Mouse (Mus musculus) forebrain, postnatal 0 days (tissue): ENCODE results near the gene Soga1. TPM values are rescaled to one million over a fixed set of nuclear protein-coding genes. Genes with fewer than 3 reads are reported as not detected.
A peak's percentile ranks its signal among the peaks of the same experiment; 100 is the strongest.

Source experiments
- ATAC-seq: fragments of 200-750 bp; cut with Nextera tagmentation; 2 replicates; pipeline ENCODE4 v1.8.0; 2017; ENCODE audit warnings: mild to moderate bottlenecking, moderate library complexity
- DNase-seq: peaks from one replicate; pipeline ENCODE4 v3.0.0-alpha.2; 2015
- H3K27ac ChIP-seq: fragments of 300-500 bp; sonication (generic); 2 replicates; pipeline ENCODE4 v1.5.1; 2014; ENCODE audit warnings: low read depth, mild to moderate bottlenecking, antibody characterized with exemption, low read length, moderate library complexity, mixed read lengths
- H3K27me3 ChIP-seq: fragments of 300-500 bp; sonication (generic); 2 replicates; pipeline ENCODE4 v1.6.1; 2014; ENCODE audit warnings: mild to moderate bottlenecking, low read length, mixed read lengths; ENCODE audit not compliant: insufficient read depth
- H3K36me3 ChIP-seq: fragments of 300-500 bp; sonication (generic); 2 replicates; pipeline ENCODE4 v1.6.1; 2014; ENCODE audit warnings: mild to moderate bottlenecking, moderate library complexity; ENCODE audit not compliant: insufficient read depth
- H3K4me1 ChIP-seq: fragments of 300-500 bp; sonication (generic); 2 replicates; pipeline ENCODE4 v1.6.1; 2014; ENCODE audit warnings: antibody characterized with exemption; ENCODE audit not compliant: insufficient read depth
- H3K4me2 ChIP-seq: fragments of 300-500 bp; sonication (generic); 2 replicates; pipeline ENCODE4 v1.6.1; 2014; ENCODE audit warnings: low read depth, mild to moderate bottlenecking, moderate library complexity
- H3K4me3 ChIP-seq: fragments of 300-500 bp; sonication (generic); 2 replicates; pipeline ENCODE4 v1.5.1; 2014; ENCODE audit warnings: low read depth, low read length, mixed read lengths
- H3K9ac ChIP-seq: fragments of 300-500 bp; sonication (generic); 2 replicates; pipeline ENCODE4 v1.6.1; 2014; ENCODE audit warnings: mild to moderate bottlenecking
- H3K9me3 ChIP-seq: fragments of 300-500 bp; sonication (generic); 2 replicates; pipeline ENCODE4 v1.6.1; 2016; ENCODE audit warnings: low read length
- CTCF ChIP-seq: sonication (generic); IDR thresholded peaks from 2 replicates; pipeline ENCODE4 v1.5.1; 2016; ENCODE audit warnings: antibody characterized with exemption, control low read depth, low read depth
- WGBS: fragments of 180-500 bp; shearing (Covaris S2); extraction: QIAGEN DNeasy Blood & Tissue Kit; methylation state at CpG from one replicate; pipeline ENCODE4 v1.1.7; 2014; 5-methylcytosine and 5-hydroxymethylcytosine counted together
- polyA plus RNA-seq: library from polyadenylated mRNA; unstranded; fragments of >200 nt; fragmentation: Nextera tagmentation; extraction: Ambion mirVana; gene quantifications from 2 replicates; pipeline ENCODE4 v1.2.1, GENCODE M21; 2015
- total RNA-seq: library from RNA; depleted of rRNA; stranded (reverse); fragments of >200 nt; gene quantifications from 2 replicates; pipeline ENCODE4 v1.2.3, GENCODE M21; 2014

The Soga1 gene
- total and polyA plus RNA-seq, 2 experiments from 2014 or later = 3.9 to 93.7 TPM

DNA sequence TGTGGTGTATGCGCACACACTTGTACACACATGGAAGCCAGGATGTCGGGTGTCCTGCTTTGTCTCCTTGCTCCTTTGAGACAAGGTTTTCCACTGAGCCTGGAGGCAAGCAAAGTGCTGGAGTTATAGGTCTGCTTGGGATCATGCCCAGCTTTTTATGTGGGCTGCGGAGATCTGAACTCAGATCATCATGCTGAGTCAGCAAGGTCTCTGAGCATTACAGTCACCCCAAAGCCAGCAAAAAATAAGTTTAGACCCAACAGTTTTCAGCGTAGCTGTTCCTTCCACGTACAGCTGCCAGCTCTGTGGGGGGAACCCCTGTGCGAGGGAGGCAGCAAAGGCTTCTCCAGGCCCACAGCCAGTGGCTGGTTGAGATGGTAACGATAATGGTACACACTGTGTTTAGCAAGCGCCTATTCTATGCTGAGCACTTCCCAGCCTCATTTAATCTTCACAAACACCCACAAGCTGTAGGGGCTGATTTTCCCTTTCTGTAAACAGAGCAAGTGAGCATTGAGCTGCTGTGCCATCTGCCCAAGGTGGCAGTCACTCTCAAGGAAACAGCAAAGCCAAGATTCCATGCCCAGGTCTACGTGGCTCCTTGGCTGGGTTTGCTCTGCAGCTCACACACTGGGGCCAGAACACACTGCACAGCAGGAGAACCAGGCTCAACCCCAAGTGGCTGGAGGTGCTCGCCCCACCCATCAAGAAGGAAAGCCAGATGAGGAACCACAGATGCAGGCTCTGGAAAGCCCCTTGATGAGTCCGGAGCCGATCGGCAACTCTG lies 30.5 kb downstream of the Soga1 start:
- H3K4me1 ChIP-seq = peaks cover 34% of the 10 kb centered on the region
- peak overlapping the region; percentile 89 for H3K27ac ChIP-seq
- H3K4me2 ChIP-seq = no peak overlapping the region
- TF ChIP-seq CTCF = no peak
- peak overlapping the region; percentile 14; the same call in 1 of the 2 replicates for H3K9ac ChIP-seq
- ATAC-seq = peak; percentile 32
- DNase-seq = peak; percentile 66
- 57% methylated on average over 13 of the region's 13 CpGs for WGBS
- H3K36me3 ChIP-seq = peaks cover 41% of the 10 kb centered on the region
- H3K27me3 ChIP-seq = no peaks in the 10 kb centered on the region
- H3K9me3 ChIP-seq = no peaks in the 10 kb centered on the region
- no peak overlapping the region for H3K4me3 ChIP-seq

DNA sequence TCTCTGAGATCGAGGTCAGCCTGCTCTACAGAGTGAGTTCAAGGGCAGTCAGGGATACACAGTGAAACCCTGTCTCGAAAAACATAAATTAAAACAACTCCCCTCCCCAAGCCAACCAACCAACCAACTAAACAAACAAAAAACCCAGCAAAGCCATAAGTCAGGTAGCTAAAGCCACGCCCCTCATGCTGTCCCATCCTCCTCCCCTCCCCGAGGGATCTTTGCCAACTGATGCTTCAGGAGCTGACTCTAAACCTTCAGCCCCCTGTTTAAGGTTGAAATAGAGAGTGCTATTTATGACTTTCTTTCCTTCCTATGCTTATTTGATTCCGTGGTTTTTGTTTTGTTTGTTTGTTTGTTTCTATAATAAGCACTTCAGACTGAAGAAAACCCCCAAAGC lies 32.1 kb downstream of the Soga1 start:
- H3K4me1 ChIP-seq = peaks cover 34% of the 10 kb centered on the region
- H3K27ac ChIP-seq = no peak overlapping the region
- WGBS = 83% methylated on average over 5 of the region's 5 CpGs

DNA sequence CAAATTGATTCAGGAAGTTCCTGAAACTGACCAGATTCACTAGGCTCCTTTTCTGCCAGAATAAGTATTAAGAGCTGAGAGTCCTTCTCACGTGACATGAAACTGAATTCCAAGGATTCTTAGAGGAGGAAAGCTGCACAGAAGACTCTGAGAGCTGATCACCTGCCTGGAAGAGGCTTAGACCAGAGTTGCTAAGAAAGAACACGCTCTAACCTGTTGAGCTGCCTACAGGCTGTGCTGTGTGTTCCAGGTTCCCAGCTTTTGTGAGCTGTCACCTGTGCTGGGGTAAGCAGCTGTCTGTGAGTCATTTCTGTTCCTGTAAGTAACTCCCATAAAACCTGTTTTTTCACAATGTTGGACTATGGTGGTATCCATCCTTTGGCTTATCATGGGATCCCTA lies 33.1 kb downstream of the Soga1 start:
- Histone ChIP-seq H3K4me3 (no peak overlapping the region), H3K4me1 (peaks cover 34% of the 10 kb centered on the region), H3K27ac (no peak overlapping the region), H3K4me2 (no peak overlapping the region), H3K27me3 (no peaks in the 10 kb centered on the region), H3K9me3 (no peaks in the 10 kb centered on the region), H3K9ac (no peak overlapping the region), H3K36me3 (peaks cover 33% of the 10 kb centered on the region)
- no peak for TF ChIP-seq CTCF
- ATAC-seq (no peak), DNase-seq (no peak)
- WGBS = 98% methylated on average over 2 of the region's 2 CpGs

More for the DNA sequence above, 32.1 kb downstream of the Soga1 start:
- ATAC-seq (no peak), DNase-seq (no peak)
- Histone ChIP-seq H3K4me3 (no peak overlapping the region), H3K9ac (no peak overlapping the region), H3K27me3 (no peaks in the 10 kb centered on the region), H3K9me3 (no peaks in the 10 kb centered on the region), H3K36me3 (peaks cover 26% of the 10 kb centered on the region), H3K4me2 (no peak overlapping the region)
- TF ChIP-seq CTCF = no peak

DNA sequence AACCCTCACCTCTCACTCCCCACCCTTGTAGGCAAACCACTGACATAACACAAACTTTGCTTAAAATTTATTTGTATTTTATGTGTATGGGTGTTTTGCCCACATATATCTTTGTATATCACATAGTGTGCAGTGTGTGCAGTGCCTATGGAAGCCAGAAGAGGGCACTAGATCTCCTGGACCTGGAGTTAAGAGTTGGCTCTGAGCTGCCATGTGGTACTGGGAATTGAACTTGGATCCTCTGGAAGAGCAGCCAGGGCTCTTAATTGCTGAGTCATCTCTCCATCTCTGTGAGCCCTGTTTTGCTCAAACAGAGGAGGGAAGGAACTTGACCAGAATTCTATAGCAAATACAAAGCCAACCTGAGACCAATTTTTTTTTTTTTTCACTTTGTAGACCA lies 35.1 kb downstream of the Soga1 start:
- Histone ChIP-seq H3K9ac (no peak overlapping the region), H3K4me3 (no peak overlapping the region), H3K27me3 (no peaks in the 10 kb centered on the region), H3K36me3 (peaks cover 52% of the 10 kb centered on the region), H3K27ac (no peak overlapping the region), H3K4me1 (peaks cover 17% of the 10 kb centered on the region), H3K4me2 (no peak overlapping the region), H3K9me3 (no peaks in the 10 kb centered on the region)
- DNase-seq (no peak), ATAC-seq (no peak)
- TF ChIP-seq CTCF = peak; percentile 64

DNA sequence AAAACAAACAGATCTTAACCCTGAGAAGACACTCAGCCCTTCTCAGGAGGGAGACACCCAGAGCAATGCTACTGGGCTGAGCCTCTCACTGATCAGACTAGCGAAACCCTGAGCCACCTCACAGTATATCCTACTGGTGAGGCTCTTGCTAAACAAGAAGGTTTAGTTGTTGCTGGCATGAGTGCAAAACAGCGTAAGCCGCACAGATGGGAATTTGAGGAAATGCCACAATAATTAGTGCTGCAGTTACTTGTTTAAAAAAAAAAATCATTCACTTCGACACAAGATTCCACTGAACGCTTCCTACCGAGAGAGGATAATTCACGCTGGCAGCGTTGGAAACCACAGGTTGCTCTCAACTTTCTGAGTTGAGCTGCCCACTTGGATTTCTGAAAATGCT lies 35.5 kb downstream of the Soga1 start:
- no peak overlapping the region for H3K4me2 ChIP-seq
- WGBS = 56% methylated on average over 8 of the region's 8 CpGs
- no peak overlapping the region for H3K4me3 ChIP-seq
- peak; percentile 39; the same call in 1 of the 2 replicates for ATAC-seq
- no peak overlapping the region for H3K27ac ChIP-seq
- DNase-seq = peak; percentile 64
- H3K9me3 ChIP-seq = no peaks in the 10 kb centered on the region
- no peaks in the 10 kb centered on the region for H3K27me3 ChIP-seq
- H3K4me1 ChIP-seq = peaks cover 13% of the 10 kb centered on the region
- peaks cover 52% of the 10 kb centered on the region for H3K36me3 ChIP-seq
- no peak for TF ChIP-seq CTCF
- no peak overlapping the region for H3K9ac ChIP-seq

DNA sequence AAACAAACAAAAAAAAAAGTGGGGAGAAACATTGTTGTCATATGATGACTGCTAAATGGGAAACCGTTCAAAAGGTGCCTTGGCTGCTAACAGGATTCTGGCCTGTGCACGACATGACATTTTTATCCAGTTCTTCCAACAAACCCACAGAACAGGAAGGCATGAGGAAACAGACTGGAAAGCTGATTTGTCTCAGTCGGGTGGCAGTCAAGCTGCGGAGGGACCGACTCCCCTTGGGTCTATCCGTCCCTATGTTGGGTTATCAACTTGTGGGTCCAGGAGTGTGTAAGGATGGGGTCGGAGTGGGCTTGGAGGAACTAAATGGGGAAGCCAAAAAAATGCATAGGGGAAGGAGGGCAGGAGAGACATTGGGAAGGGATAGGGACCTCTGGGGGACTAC lies 37.6 kb downstream of the Soga1 start:
- no peaks in the 10 kb centered on the region for H3K9me3 ChIP-seq
- no peaks in the 10 kb centered on the region for H3K4me1 ChIP-seq
- no peaks in the 10 kb centered on the region for H3K27me3 ChIP-seq
- H3K27ac ChIP-seq = no peak overlapping the region
- ATAC-seq (no peak), DNase-seq (no peak)
- peaks cover 62% of the 10 kb centered on the region for H3K36me3 ChIP-seq
- WGBS = 94% methylated on average over 7 of the region's 7 CpGs
- H3K4me2 ChIP-seq = no peak overlapping the region
- no peak overlapping the region for H3K9ac ChIP-seq
- H3K4me3 ChIP-seq = no peak overlapping the region
- TF ChIP-seq CTCF = no peak

DNA sequence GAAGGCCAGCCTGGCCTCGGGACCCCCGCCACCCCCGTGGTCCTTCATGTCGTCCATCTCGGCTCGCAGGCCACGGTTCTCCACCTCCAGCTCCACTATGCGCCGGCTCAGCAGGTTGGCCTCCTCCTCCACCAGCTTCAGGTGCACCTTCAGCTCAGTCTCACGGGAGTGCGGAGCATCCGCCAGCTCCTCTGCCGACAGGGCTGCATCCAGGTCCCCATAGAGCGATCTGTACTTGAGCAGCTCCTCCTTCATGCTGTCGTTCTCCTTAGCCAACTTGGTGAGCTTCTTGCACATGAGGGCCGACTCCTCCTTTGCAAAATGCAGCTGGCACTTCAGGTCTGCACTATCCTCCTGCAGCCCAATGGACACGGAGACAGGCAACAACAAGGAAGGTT lies 38.4 kb downstream of the Soga1 start:
- no peaks in the 10 kb centered on the region for H3K4me1 ChIP-seq
- H3K4me3 ChIP-seq = no peak overlapping the region
- WGBS = 87% methylated on average over 17 of the region's 17 CpGs
- H3K9ac ChIP-seq = no peak overlapping the region
- no peak overlapping the region for H3K4me2 ChIP-seq
- no peaks in the 10 kb centered on the region for H3K27me3 ChIP-seq
- TF ChIP-seq CTCF = no peak
- ATAC-seq (no peak), DNase-seq (no peak)
- H3K27ac ChIP-seq = no peak overlapping the region
- peaks cover 62% of the 10 kb centered on the region for H3K36me3 ChIP-seq
- no peaks in the 10 kb centered on the region for H3K9me3 ChIP-seq
